Mouse (Mus musculus) layer of hippocampus, postnatal 10 days (tissue): ENCODE results near the gene Adss. TPM values are rescaled to one million over a fixed set of nuclear protein-coding genes. Genes with fewer than 3 reads are reported as not detected.

Source experiments
- DNase-seq, 2 experiments: peaks; one replicate each; pipeline ENCODE4 v3.0.0; 2021; ENCODE audit warnings: low spot score in 2 of 2
- total RNA-seq, 2 experiments: library from RNA; stranded (reverse); gene quantifications; 2 replicates each; pipeline ENCODE4 v1.2.3; 2021

Adss gene
- total RNA-seq, 2 experiments from 2014 or later, result 88.6 to 91.9 TPM

- DNase-seq, result no peak
Measured at GRCm38 (mm10) chr1:177729043-177730024, 67.0 kb downstream of the Adss start, which contains the start of gene 1700016C15Rik. Gene 1700016C15Rik (plus strand): TSS chr1:177729814.

GRCm38 (mm10) chr1:177727883-177728525, 68.3 kb downstream of the Adss start:
- no peak for DNase-seq

GRCm38 (mm10) chr1:177726870-177727269, 69.4 kb downstream of the Adss start:
- no peak for DNase-seq

GRCm38 (mm10) chr1:177723786-177724185, 72.5 kb downstream of the Adss start:
- DNase-seq, result no peak

- no peak for DNase-seq
Measured at GRCm38 (mm10) chr1:177719029-177719427, 77.3 kb downstream of the Adss start.

GRCm38 (mm10) chr1:177718340-177719028, 77.8 kb downstream of the Adss start:
- no peak for DNase-seq

- no peak for DNase-seq
Measured at GRCm38 (mm10) chr1:177717057-177717835, 79.1 kb downstream of the Adss start.

- no peak for DNase-seq
Measured at GRCm38 (mm10) chr1:177716448-177716847, 79.9 kb downstream of the Adss start.

- no peak for DNase-seq
Measured at GRCm38 (mm10) chr1:177714397-177715012, 81.8 kb downstream of the Adss start.

- DNase-seq, result no peak
Measured at GRCm38 (mm10) chr1:177713635-177714396, 82.5 kb downstream of the Adss start.

Other genes starting within 250 kb of the Adss start
- gene 1700016C15Rik, start 66.7 kb downstream of the Adss start, total RNA-seq, result not detected
- 1 to 10 TPM; 1.5 to 2.0 TPM for gene Catspere2, start 186.9 kb upstream of the Adss start, total RNA-seq